Mouse (Mus musculus): Measurements from ENCODE around the gene Pip5k1b.

Gene Pip5k1b

DNA sequence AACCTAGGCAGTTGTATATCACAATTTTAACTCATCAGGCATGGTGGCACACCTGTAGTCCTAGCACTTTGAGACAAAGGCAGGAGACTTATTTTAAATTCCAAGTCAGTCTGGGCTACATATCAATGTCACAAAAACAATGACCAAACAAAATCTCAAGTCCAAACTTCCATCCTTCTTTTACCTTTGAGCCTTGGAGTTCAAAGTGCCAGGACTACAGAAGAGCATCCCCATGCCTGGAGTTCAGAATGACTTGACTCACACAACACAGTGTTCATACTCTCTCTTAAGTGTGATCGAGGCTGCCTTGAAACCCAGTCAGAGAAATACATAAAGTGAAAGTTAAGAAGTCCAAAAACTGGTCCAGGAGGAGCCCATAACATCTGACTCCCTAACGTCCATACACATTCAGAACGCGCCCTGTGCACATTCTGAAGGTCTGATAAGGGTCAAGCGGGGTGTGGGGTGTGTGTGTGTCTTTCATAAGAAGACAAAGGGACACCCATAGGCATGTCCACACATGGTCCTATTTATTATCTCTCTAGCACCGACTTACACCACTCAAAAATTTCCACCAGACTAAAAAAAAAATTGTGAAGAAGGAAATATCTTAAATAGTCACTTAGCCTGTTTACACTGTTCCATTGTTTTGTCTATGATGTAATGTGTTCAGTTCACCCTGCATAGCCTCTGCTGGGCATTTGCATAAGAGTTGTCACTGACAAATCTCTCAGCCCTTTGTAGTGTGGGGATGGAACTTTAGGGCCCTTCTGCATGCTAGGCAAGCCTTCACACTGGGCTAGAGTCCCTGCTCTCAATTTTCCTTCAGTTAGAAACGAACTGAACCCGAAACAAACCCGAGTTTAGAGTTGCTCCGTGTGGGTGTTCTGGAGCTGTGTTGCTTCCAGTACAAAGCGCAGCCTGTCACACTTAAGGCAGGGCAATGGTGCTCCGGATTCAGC lies 296.0 kb downstream of the Pip5k1b start:
- DNase-seq (ENCODE audit: low read depth, low spot score) = no peak

DNA sequence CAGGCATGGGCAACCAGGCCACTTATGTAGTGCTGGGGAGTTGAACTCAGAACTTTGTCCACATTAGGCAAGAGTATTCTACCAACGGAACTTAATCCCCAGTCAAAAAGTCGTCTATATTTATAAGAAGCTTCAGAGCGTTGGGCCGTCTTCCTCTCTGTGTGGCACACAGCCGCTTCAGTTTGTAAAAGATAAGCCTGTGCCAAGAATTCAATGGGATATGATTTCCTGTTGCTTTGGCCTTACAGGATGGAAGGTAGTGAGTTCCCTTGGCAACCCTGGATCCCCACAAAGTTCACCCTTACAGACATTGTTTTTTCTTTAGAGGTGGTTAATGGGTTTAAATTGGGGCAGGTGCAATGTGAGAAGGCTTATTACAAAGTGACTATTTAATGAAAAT lies 297.3 kb downstream of the Pip5k1b start:
- DNase-seq (ENCODE audit: low read depth, low spot score) = no peak

DNA sequence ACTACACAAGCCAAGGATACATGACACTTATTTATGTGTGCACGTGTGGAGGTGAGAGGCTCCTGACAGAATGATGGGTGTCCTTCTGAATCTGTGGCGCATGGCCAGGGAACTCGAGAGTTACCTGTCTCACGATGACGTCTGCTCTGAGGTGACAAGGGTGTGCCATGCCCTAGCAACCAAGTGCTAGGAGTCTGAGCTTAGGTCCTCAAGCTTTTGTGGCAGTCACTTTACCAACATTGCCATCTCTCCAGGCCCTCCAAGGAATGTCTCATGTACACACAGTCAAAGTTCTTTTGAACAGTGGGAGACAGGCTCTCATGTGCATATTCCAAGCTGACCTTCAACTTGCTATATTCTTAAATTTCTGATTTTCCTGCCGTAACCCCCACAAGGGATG lies 297.7 kb downstream of the Pip5k1b start:
- no peak for DNase-seq (ENCODE audit: low read depth, low spot score)

DNA sequence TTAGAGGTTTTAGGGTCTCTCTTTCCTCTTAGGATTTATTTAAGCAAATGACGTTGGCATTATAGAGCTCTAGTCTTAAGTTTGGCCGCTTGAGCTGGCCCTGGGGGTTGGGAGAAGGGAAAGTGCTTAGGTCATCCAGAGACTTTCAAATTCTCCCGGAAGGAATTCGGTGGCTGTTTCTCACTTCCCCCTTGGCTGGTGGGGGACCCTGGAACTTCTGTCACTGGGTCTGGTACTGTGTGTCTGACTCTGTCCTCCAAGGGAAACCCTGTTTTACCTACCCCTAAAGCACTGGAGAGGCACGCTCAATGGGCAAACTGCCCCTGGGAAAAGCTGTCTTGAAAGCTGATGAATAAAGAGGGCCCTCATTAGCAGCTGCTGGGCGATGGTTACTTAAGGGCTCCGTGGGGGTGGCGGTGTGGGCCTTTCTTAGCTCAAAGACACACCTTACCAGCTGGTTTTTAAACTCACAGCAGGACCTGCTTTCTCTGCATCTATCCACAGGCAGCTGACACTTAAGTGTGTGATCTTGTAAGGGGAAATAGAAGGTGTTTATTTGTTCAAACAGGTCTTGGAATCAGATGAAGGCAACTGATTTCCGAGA lies 301.9 kb downstream of the Pip5k1b start:
- no peak for DNase-seq (ENCODE audit: low read depth, low spot score)

DNA sequence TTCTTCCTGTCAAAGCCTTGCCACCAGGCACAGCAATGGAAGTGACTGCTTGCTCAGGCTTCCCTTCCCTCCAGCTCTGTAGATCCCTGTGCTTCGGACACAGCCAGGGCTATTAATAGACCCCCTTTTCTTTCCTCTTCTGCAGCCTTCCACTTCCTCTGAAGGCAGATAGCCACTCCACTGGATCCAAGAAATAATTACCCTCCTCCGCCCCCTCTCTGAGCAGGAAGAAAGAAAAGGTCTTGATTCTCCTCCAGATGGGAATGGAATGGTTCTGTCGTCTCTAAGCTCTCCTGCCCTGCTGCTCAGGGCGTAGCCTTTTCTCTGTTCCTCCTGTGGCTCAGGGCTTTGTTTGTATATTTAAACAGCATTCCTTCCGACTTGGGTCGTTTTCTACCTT lies 303.8 kb downstream of the Pip5k1b start:
- no peak for DNase-seq (ENCODE audit: low read depth, low spot score)

All from skeletal muscle tissue, adult 2 months (tissue).